Comparison of ENCODE assay signal across 13 mouse cellular contexts in the genomic region with DNA sequence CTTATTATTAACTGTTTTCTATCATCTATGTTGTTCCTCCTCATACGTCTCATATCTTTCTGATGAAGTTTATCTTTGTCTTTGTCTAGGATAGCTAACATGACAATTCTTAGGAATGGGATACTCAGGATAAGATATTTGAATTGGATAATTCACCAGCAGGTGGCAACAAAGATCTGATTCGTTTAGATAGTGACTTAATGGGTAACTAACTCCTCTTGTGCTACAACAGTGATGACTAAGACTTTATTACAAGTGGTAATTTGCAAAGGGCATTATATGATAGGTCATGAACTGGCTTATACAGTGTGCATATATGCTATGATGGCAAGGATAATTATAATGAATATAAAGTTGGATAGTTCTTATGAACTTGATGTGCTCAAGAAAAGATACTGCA.
A peak's percentile ranks its signal among the peaks of the same experiment; 100 is the strongest.
DNase-seq lines count a peak whose midpoint lies in the region; ATAC-seq and TF ChIP-seq lines count a peak whose summit lies in the region.
"Had no signal": no experiment of that assay in that cellular context is flagged by ENCODE, and none has a peak within 500 bp of the region (broad histone marks: within the 10 kb centered on the region; RNA-seq: fewer than 3 reads in every experiment).

No protein-coding gene starts in this region.

- no peaks in the 10 kb centered on the region for H3K36me3 ChIP-seq in kidney, adult 2 months (ENCODE audit: control insufficient read depth, insufficient read depth, low read length)
- no peaks in the 10 kb centered on the region for H3K36me3 ChIP-seq in midbrain, postnatal 0 days (ENCODE audit: insufficient read depth, low read length)
- no peaks in the 10 kb centered on the region for H3K36me3 ChIP-seq in midbrain, embryonic 10.5 days
- H3K36me3 ChIP-seq: liver, embryonic 15.5 days had no signal

- no peaks in the 10 kb centered on the region for H3K27me3 ChIP-seq in kidney, adult 2 months (replicated peaks; ENCODE audit: control insufficient read depth, insufficient read depth, low read length)
- no peaks in the 10 kb centered on the region for H3K27me3 ChIP-seq in midbrain, postnatal 0 days (ENCODE audit: insufficient read depth, low read length)
- H3K27me3 ChIP-seq in midbrain, embryonic 10.5 days (ENCODE audit: low read depth, poor library complexity, severe bottlenecking) = no peaks in the 10 kb centered on the region
- H3K27me3 ChIP-seq: liver, embryonic 15.5 days had no signal

- peak; percentile 6 for DNase-seq in kidney, adult 2 months
- DNase-seq in kidney, adult 8-10 months = no peak
- peak; percentile 61 for DNase-seq in midbrain, postnatal 0 days (ENCODE audit: low spot score)
- no peak for DNase-seq in midbrain, embryonic 10.5 days (ENCODE audit: low spot score)
- peak; percentile 51 for DNase-seq in brain, adult 2 months (ENCODE audit: low read depth, low spot score)
- DNase-seq in telencephalon, adult 2 months (ENCODE audit: low read depth, low spot score) = peak; percentile 27
- DNase-seq in heart, postnatal 36 days = no peak
- DNase-seq: adrenal gland, adult 2 months; heart, adult 18-20 months; heart, postnatal 4 days; kidney, postnatal 25 days had no signal

- no peaks in the 10 kb centered on the region for H3K9me3 ChIP-seq in midbrain, postnatal 0 days (ENCODE audit: low read length)
- H3K9me3 ChIP-seq in midbrain, embryonic 10.5 days (replicated peaks) = no peaks in the 10 kb centered on the region
- H3K9me3 ChIP-seq: liver, embryonic 15.5 days had no signal

- no peak for TF ChIP-seq POLR2A in kidney, adult 2 months (IDR thresholded peaks at IDR 0.05; ENCODE audit: low read depth, low read length)

- H3K4me1 ChIP-seq in kidney, adult 2 months (ENCODE audit: control insufficient read depth, insufficient read depth, low read length) = no peaks in the 10 kb centered on the region
- no peaks in the 10 kb centered on the region for H3K4me1 ChIP-seq in midbrain, postnatal 0 days (ENCODE audit: insufficient read depth, low read length)
- no peaks in the 10 kb centered on the region for H3K4me1 ChIP-seq in midbrain, embryonic 10.5 days
- H3K4me1 ChIP-seq: liver, embryonic 15.5 days had no signal

- H3K27ac ChIP-seq in kidney, adult 2 months (ENCODE audit: insufficient read depth, low read depth, low read length) = no peak overlapping the region
- H3K27ac ChIP-seq in midbrain, postnatal 0 days (ENCODE audit: low read depth, low read length) = no peak overlapping the region
- H3K27ac ChIP-seq in midbrain, embryonic 10.5 days (replicated peaks) = no peak overlapping the region
- H3K27ac ChIP-seq: liver, embryonic 15.5 days had no signal

- WGBS in kidney, adult 2 months = 45% methylated on average over 2 of the region's 2 CpGs
- WGBS in midbrain, postnatal 0 days = 59% methylated on average over 2 of the region's 2 CpGs
- 67% methylated on average over 2 of the region's 2 CpGs for WGBS in midbrain, embryonic 10.5 days

- TF ChIP-seq CTCF in kidney, adult 2 months (conservative IDR thresholded peaks at IDR 0.05; ENCODE audit: insufficient read depth, insufficient read length, low read depth, low read length) = no peak
- peak; percentile 47 for TF ChIP-seq CTCF in midbrain, postnatal 0 days (IDR thresholded peaks at IDR 0.05)

- H3K4me3 ChIP-seq in kidney, adult 2 months (ENCODE audit: insufficient read depth, low read depth, low read length) = no peak overlapping the region
- no peak overlapping the region for H3K4me3 ChIP-seq in midbrain, postnatal 0 days (ENCODE audit: low read depth, low read length)
- no peak overlapping the region for H3K4me3 ChIP-seq in midbrain, embryonic 10.5 days
- H3K4me3 ChIP-seq: liver, embryonic 15.5 days had no signal

- intact Hi-C loops in heart, postnatal 36 days (cut with DNase I) = no loop called here

- H3K4me2 ChIP-seq in midbrain, postnatal 0 days (ENCODE audit: low read depth, low read length, poor library complexity, severe bottlenecking) = no peak overlapping the region
- H3K4me2 ChIP-seq: liver, embryonic 15.5 days had no signal

- ATAC-seq in midbrain, postnatal 0 days (ENCODE audit: low FRiP score) = no peak
- ATAC-seq in inflammation-experienced regulatory T-cells, adult 6 months = no peak

- no peak overlapping the region for H3K9ac ChIP-seq in midbrain, postnatal 0 days (replicated peaks; ENCODE audit: low read length, poor library complexity, severe bottlenecking)
- H3K9ac ChIP-seq: liver, embryonic 15.5 days had no signal

Comparison
In these comparisons a context has a peak if more than half of its experiments do, and no peak if none do; other contexts are left out.
1. DNase-seq: peak in kidney, adult 2 months (single experiment), midbrain, postnatal 0 days (single experiment), brain, adult 2 months (single experiment) and telencephalon, adult 2 months (single experiment); none in kidney, adult 8-10 months (0 of 2), midbrain, embryonic 10.5 days (single experiment) and heart, postnatal 36 days (0 of 2).